Mouse (Mus musculus) hindlimb bud, embryonic 11.5 days (tissue): ENCODE data around the gene Kank2.
"Not testable (repeated sequence)": the region's sequence is repeated elsewhere in the genome, so short reads cannot be mapped to it uniquely, and the experiment has no call there.

Experiments
- DNase-seq: peaks from one replicate; pipeline ENCODE4 v3.0.0-alpha.2; 2012; ENCODE audit warnings: low read depth, low spot score; ENCODE audit errors: extremely low spot score

The Kank2 gene

DNA sequence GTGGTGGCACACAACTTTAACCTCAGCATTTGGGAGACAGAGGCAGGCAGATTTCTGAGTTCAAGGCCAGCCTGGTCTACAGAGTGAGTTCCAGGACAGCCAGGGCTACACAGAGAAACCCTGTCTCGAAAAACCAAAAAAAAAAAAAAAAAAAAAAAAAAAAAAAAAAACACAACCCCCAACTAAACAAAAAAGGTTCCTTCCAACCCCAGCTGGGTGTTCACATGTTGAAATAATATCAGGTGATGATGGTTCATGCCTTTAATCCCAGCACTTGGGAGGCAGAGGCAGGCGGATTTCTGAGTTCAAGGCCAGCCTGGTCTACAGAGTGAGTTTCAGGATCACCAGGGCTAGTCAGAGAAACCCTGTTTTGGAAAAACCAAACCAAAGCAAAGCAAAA lies 12.2 kb downstream of the Kank2 start:
- DNase-seq = not testable (repeated sequence)

DNA sequence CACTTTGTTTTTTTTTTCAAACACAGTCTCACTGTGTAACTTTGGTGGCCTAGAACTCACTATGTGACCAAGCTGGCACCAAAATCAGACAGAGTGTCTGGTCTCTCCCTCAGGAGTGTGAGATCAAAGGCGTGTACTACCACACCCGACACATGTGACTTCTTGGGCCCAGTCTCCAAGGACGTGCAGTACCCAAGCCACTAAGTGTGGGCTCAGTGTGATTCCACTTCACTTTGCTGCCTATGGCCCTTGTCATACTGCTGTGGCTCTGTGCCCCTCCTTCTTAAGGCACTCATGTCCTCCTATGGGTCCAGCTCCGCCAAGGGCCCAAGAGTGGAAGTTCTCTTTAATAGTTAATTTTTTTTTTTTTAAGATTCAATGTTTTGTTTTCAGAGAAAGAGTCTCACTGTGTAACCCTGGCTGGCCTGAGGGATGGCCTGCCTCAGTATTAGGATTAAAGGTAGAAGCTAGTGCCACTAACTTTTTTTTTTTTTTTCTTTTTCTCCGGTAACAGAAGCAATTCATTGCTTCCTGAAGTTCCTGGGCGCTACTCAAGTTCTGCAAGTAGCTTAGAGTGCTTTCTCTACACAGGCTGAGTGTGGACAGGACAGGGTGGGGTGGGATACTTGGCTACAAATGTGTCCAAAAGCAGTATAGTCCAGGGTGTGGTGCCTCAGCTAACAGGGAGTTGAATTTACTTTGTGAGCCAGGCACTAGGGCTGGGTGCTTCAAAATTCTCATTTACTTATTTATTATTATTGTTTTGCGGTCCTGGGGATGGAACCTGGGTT lies 13.8 kb downstream of the Kank2 start:
- DNase-seq = no peak

GRCm38 (mm10) chr9:21781657-21782468 lies 16.7 kb downstream of the Kank2 start:
- no peak for DNase-seq

GRCm38 (mm10) chr9:21777726-21778125 lies 20.8 kb downstream of the Kank2 start:
- DNase-seq = no peak

DNA sequence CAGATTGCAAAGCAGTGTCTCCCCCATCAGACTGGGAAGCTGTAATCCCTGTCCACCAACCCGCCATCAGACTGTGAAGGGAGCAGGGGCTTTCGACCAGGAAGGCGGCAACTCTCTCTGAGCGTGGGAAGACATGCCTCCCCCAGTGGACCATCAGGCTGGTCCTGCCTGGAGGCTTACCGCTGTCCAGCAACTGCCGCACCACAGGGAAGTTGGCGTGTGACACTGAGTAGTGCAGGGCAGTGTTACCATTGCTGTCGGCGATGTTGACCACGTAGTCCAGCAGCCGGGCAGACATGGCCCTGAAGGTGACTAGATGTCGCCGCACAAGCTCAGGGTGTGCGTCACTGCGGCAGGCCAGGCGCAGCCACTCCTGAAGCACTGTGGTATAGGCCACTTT lies 24.2 kb downstream of the Kank2 start:
- no peak for DNase-seq

DNA sequence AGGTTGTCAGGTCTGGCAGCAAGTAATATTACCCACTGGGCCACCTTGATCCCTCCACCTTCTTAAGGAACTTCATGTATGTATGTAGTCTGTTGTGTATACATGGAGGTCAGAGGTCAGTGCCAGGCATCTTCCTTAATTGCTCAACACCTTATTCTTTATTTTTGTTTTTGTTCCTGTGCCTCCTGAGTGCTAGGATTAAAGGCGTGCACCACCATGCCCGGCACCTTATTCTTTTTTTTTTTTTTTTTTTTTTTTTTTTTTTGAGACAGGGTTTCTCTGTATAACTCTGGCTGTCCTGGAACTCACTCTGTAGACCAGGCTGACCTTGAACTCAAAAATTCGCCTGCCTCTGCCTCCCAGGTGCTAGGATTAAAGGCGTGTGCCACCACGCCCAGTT lies 25.1 kb downstream of the Kank2 start:
- DNase-seq = not testable (repeated sequence)

DNA sequence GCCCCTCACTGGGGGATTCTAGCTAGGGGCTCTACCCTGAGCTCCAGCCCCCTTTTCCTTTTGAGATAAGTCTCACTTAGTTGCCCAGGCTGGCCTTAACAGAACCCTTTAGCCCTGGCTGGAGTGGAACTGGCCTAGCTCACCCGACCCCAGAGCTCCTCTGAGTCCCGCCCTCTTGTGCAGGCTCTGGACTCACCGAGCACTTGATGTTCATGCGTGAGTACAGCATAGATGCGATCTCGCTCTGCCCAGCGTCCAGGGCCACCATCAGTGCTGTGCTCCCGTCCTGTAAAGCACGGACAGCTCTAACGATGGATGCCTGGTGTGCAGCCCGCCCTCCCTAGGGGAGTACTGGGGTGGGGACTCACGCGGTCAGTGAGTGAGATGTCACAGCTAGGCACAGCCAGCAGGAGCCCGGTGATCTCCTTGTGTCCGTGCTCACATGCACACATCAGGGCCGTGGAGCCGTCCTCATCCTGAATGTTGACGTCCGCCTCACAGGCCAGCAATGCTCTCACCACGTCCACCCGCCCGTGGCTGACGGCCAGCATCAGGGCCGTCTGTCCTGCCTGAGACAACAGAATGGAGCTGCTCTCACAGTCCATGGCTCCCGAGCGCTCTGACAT lies 28.9 kb downstream of the Kank2 start:
- DNase-seq = no peak

GRCm38 (mm10) chr9:21768511-21769411 lies 29.8 kb downstream of the Kank2 start:
- DNase-seq = no peak

DNA sequence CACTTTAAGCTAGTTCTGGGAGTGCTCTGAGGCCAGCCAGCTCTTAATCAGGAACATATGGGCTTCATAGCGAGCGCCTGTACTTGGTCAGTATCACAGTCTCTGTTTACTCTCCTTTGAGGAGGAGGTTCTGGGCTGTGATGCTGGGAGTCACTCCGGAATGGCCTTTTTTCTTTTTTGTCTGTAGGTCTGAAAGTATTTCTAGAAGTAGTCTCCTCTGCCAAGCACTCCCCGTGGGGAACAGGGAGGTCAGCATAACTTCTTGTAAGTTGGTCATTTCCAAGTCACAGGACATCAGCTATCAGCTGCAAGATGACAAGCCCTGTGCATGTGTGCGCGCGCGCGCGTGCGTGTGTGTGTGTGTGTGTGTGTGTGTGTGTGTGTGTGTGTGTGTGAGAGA lies 30.6 kb downstream of the Kank2 start:
- DNase-seq = peak; percentile 61

- no peak for DNase-seq
These were observed 34.2 kb downstream of the Kank2 start for GRCm38 (mm10) chr9:21764084-21764999.

GRCm38 (mm10) chr9:21762135-21762534 lies 36.4 kb downstream of the Kank2 start:
- DNase-seq = no peak

- DNase-seq = peak; percentile 94
These were observed 38.1 kb downstream of the Kank2 start, which contains the start of gene Spc24 for GRCm38 (mm10) chr9:21760155-21761088. Spc24 (minus strand) TSS chr9:21760303.

- DNase-seq = no peak
These were observed 38.8 kb downstream of the Kank2 start for GRCm38 (mm10) chr9:21759718-21760117.

DNA sequence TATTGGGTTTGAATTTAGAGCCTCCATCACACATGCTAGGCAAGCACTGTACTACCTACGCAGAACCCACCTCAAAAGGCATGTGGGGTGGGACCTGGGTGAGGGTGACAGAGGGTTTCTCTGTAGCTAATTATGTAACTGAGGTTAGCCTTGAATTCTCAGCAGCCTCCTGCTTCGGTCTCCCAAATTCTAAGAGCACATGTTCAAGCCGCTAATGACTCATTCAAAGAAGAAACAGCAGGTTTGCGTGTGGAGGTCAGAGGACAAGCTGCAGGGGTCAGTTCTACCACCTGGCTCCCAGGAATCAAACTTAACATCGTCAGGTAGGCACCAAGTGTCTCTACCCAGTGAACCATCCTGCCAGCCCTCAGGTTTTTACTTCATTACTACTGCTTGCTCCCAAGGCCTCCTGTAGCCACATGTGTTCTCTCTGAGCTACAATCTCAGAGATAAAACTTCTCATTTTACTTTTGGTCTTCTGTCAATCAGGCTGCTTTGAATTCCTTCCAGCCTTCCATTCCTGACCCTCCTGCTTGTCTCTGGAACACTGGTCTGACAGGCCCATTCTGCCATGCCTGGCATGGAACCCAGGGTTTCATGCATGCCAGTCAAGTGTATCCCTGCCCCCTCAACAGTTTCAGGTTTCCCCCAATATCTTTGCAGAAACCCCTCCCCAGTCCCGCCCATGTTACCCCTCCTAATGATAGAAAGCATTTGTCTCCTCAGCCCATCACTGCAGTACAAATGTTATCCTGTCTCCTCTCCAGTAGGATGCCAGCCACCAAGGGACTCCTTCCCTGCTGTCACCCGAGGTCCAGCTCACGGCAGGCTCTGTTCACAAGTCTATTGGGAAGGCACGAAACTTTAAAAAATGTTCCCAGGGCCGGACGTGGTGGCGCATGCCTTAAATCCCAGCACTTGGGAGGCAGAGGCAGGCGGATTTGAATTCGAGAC lies 39.7 kb downstream of the Kank2 start:
- no peak for DNase-seq

- DNase-seq = no peak
These were observed 43.8 kb downstream of the Kank2 start for GRCm38 (mm10) chr9:21754516-21755321.

- no peak for DNase-seq
These were observed 44.5 kb downstream of the Kank2 start for GRCm38 (mm10) chr9:21754003-21754402.
